Mouse (Mus musculus) 3T3-L1 (cell line): ENCODE measurements around the gene Enho.

Experiments used
- DNase-seq: peaks from one replicate; pipeline ENCODE4 v3.0.0-alpha.2; 2015; ENCODE audit warnings: low read depth, low spot score

The Enho gene

GRCm38 (mm10) chr4:41633001-41633400 is 7.1 kb downstream of the Enho start:
- no peak for DNase-seq

DNA sequence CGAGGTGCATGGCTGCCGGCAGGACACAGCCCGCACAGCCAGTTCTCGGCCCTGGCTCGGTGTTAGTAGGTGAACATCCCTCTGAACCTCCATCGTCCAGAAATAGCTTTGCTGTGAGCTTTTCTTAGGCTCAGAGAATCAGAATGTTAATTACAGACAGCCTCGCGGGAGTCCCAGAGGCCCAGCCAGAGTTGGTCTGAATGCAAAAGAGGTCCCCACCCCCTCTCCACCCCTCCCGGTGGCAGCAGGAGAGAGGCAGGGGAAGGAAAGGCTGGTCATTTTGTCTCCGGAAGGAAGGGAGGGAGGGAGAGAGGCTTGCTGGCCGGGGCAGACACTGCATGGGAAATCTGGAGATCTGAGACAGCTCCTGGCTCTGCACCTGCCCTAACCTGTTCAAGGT is 8.7 kb downstream of the Enho start:
- DNase-seq, result no peak

DNA sequence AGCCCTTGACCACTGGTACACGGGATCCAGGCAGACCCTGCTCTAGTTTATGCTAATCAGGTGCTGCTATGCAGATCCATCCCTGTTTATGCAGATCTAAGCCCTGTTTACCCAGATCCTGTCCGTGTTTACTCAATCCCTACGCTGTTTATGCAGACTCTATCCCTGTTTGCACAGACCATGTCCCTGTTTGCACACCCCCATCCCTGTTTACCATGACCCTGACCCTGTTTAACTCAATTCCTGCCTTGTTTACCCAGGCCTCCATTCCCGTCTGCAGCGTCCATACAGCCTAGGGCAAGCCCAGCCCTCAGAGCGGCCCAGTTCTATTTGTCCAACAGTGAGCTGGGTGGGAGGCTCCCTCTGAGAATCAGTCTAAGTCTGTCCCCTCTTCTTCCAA is 9.9 kb downstream of the Enho start:
- no peak for DNase-seq

GRCm38 (mm10) chr4:41628202-41628927 is 11.8 kb downstream of the Enho start:
- DNase-seq, result peak; percentile 32

GRCm38 (mm10) chr4:41622071-41622470 is 18.1 kb downstream of the Enho start:
- no peak for DNase-seq

- DNase-seq, result peak; percentile 17
These were observed 21.0 kb downstream of the Enho start for GRCm38 (mm10) chr4:41618916-41619746.

- DNase-seq, result peak; percentile 50
These were observed 24.2 kb downstream of the Enho start for GRCm38 (mm10) chr4:41615661-41616599.

DNA sequence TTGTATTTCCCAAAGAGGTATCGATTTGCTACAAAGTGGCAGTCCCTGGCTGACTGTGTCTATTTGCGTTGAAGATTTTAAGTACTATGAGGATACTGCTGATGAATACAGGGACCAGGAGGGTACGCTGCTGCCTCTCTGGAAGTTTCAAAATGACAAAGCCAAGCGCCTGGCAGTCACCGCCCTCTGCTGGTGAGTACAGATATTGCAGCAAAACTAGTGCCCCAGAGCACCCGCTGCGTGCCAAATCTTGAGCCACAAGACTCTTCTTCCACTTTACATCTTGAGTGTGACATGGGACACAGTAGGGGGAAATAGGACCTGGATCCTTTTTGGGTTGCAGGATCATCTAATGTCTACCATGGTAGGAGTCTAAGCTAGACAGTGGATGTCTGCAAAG is 26.0 kb downstream of the Enho start:
- peak; percentile 81 for DNase-seq

GRCm38 (mm10) chr4:41612166-41612565 is 28.0 kb downstream of the Enho start:
- DNase-seq, result no peak

DNA sequence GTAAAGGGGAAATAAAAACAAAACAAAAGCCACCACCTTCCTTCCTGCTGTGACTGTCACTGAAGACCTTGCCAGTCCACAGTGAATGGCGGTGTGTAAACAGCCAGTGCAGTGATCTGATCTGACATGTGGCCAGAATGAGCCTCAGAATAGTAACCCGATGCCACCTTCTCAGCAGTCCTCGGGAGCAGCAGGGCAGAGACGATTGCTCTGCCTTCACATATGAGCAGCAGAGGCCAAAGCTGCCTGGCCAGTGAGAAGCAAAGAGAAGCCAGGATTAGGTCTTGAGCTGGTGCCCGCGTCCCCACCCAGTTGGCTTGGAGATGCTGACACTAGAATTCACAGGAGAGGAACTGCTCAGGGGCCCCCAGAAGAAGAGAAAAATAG is 29.5 kb downstream of the Enho start:
- no peak for DNase-seq

GRCm38 (mm10) chr4:41609681-41610593 is 30.2 kb downstream of the Enho start:
- DNase-seq, result no peak

- peak; percentile 71 for DNase-seq
These were observed 33.3 kb downstream of the Enho start for GRCm38 (mm10) chr4:41606784-41607183.

GRCm38 (mm10) chr4:41604476-41605396 is 35.4 kb downstream of the Enho start:
- DNase-seq, result peak; percentile 14

- no peak for DNase-seq
These were observed 37.3 kb downstream of the Enho start for GRCm38 (mm10) chr4:41602818-41603217.
